In the genomic region with DNA sequence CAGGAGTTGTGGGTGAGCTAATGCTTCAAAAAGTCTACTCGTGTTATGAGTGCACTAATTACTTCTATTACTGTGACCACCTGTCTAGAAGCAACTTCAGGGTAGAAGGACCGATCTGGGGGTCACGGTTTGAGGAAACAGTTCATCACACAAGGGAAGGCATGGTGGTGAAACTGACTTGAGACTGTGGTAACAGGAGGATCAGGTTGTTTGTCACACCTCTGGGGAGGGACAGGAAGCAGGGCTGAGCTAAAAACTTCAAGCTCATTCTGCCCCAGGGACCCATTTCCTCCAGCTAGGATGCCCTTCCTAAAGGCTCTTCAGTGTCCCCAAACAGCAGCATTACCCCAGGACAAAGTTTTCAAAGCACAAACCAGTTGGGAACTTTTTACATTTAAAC, we compare ENCODE assay signal across 19 mouse cellular contexts. TPM values are rescaled to one million over a fixed set of nuclear protein-coding genes. Genes with fewer than 3 reads are reported as not detected.
DNase-seq lines count a peak whose midpoint lies in the region; ATAC-seq lines count a peak whose summit lies in the region.
"Had no signal": no experiment of that assay in that cellular context is flagged by ENCODE, and none has a peak within 500 bp of the region (broad histone marks: within the 10 kb centered on the region; RNA-seq: fewer than 3 reads in every experiment).

No protein-coding gene starts in this region.

- H3K9ac ChIP-seq in intestine, embryonic 16.5 days (ENCODE audit: low read depth, low read length) = no peak overlapping the region
- H3K9ac ChIP-seq: heart, embryonic 13.5 days; hindbrain, embryonic 15.5 days had no signal

- peak; percentile 67; the same call in 1 of the 2 replicates for ATAC-seq in monocyte, adult 5-6 weeks (replicated peaks; ENCODE audit: insufficient number of reproducible peaks, low FRiP score, low TSS enrichment, poor library complexity, severe bottlenecking)
- ATAC-seq in erythroid progenitor cell, adult 5-6 weeks (replicated peaks; ENCODE audit: low FRiP score, poor library complexity, severe bottlenecking) = no peak
- no peak for ATAC-seq in intestine, embryonic 16.5 days
- ATAC-seq: forebrain, embryonic 14.5 days; Patski had no signal

- WGBS in intestine, embryonic 16.5 days = 85% methylated on average over 3 of the region's 3 CpGs
- WGBS in embryonic facial prominence, embryonic 10.5 days = 88% methylated on average over 3 of the region's 3 CpGs

- DNase-seq in CD4-positive, CD25-positive, alpha-beta regulatory T cell, adult 2 months (ENCODE audit: low read depth, low spot score) = peak; percentile 49
- DNase-seq in T-cell, adult 2 months (ENCODE audit: low spot score) = peak; percentile 32
- DNase-seq in induced T-regulatory cell, adult 2 months (ENCODE audit: low read depth) = peak; percentile 59
- no peak for DNase-seq in cerebellum, adult 18-20 months
- no peak for DNase-seq in embryonic facial prominence, embryonic 10.5 days (ENCODE audit: low spot score)
- DNase-seq: adrenal gland, adult 8-10 months; adrenal gland, postnatal 36 days; cerebellum, adult 9-10 months; cerebellum, postnatal 25 days; heart, postnatal 36 days had no signal

- no peak overlapping the region for H3K4me3 ChIP-seq in intestine, embryonic 16.5 days (ENCODE audit: low read length)
- H3K4me3 ChIP-seq in embryonic facial prominence, embryonic 10.5 days = no peak overlapping the region
- H3K4me3 ChIP-seq: forebrain, embryonic 10.5 days; heart, embryonic 13.5 days; hindbrain, embryonic 15.5 days had no signal

- no peaks in the 10 kb centered on the region for H3K9me3 ChIP-seq in intestine, embryonic 16.5 days (ENCODE audit: control insufficient read depth, low read length)
- no peaks in the 10 kb centered on the region for H3K9me3 ChIP-seq in embryonic facial prominence, embryonic 10.5 days
- H3K9me3 ChIP-seq: forebrain, embryonic 10.5 days; heart, embryonic 13.5 days; hindbrain, embryonic 15.5 days had no signal

- no peaks in the 10 kb centered on the region for H3K4me1 ChIP-seq in intestine, embryonic 16.5 days (ENCODE audit: control insufficient read depth, insufficient read depth, low read length)
- H3K4me1 ChIP-seq in embryonic facial prominence, embryonic 10.5 days = no peaks in the 10 kb centered on the region
- H3K4me1 ChIP-seq: heart, embryonic 13.5 days; hindbrain, embryonic 15.5 days had no signal

- no peak overlapping the region for H3K4me2 ChIP-seq in intestine, embryonic 16.5 days (ENCODE audit: low read depth, low read length)
- H3K4me2 ChIP-seq: heart, embryonic 13.5 days; hindbrain, embryonic 15.5 days had no signal

- H3K27ac ChIP-seq in intestine, embryonic 16.5 days (ENCODE audit: low read length) = no peak overlapping the region
- H3K27ac ChIP-seq in embryonic facial prominence, embryonic 10.5 days (replicated peaks) = no peak overlapping the region
- H3K27ac ChIP-seq: forebrain, embryonic 10.5 days; heart, embryonic 13.5 days; hindbrain, embryonic 15.5 days had no signal

- H3K36me3 ChIP-seq in intestine, embryonic 16.5 days (ENCODE audit: control insufficient read depth, insufficient read depth, low read length) = no peaks in the 10 kb centered on the region
- no peaks in the 10 kb centered on the region for H3K36me3 ChIP-seq in embryonic facial prominence, embryonic 10.5 days (replicated peaks)
- H3K36me3 ChIP-seq: forebrain, embryonic 10.5 days; heart, embryonic 13.5 days; hindbrain, embryonic 15.5 days had no signal

- H3K27me3 ChIP-seq in intestine, embryonic 16.5 days (replicated peaks; ENCODE audit: control insufficient read depth, insufficient read depth, low read length) = no peaks in the 10 kb centered on the region
- no peaks in the 10 kb centered on the region for H3K27me3 ChIP-seq in embryonic facial prominence, embryonic 10.5 days (replicated peaks; ENCODE audit: low read depth, poor library complexity, severe bottlenecking)
- H3K27me3 ChIP-seq: CH12.LX; heart, embryonic 13.5 days; hindbrain, embryonic 15.5 days; Patski had no signal

RNA-seq across cellular contexts. Expression of gene Arsb, which starts 8.6 kb away (rescaled TPM):
- 20.5 to 65.1 TPM (median 21.5 TPM) in 3 replicates for total RNA-seq in monocyte, adult 5-6 weeks (2017)
- total RNA-seq in erythroid progenitor cell, adult 5-6 weeks (2015; ENCODE audit: low replicate concordance) = 23.8 and 28.5 TPM in 2 replicates
- total RNA-seq in erythroid progenitor cell, adult 5-6 weeks (2017; ENCODE audit: low replicate concordance) = 3.0 and 7.9 TPM in 2 replicates
- 11.2 and 11.4 TPM in 2 replicates for polyA plus RNA-seq in intestine, embryonic 16.5 days (2015; fragmentation: Nextera tagmentation; extraction: Ambion mirVana)
- 4.3 and 5.4 TPM in 2 replicates for polyA plus RNA-seq in embryonic facial prominence, embryonic 10.5 days (2016; fragmentation: Nextera tagmentation; extraction: Ambion mirVana)

Comparison
In these comparisons a context has a peak if more than half of its experiments do, and no peak if none do; other contexts are left out.
1. DNase-seq: peak in CD4-positive, CD25-positive, alpha-beta regulatory T cell, adult 2 months (single experiment), T-cell, adult 2 months (single experiment) and induced T-regulatory cell, adult 2 months (single experiment); none in cerebellum, adult 18-20 months (0 of 2) and embryonic facial prominence, embryonic 10.5 days (single experiment).